Mouse (Mus musculus) large intestine, adult 2 months (tissue): ENCODE results near the gene Etv6. TPM values are rescaled to one million over a fixed set of nuclear protein-coding genes. Genes with fewer than 3 reads are reported as not detected.
A peak's percentile ranks its signal among the peaks of the same experiment; 100 is the strongest.
"Not testable (repeated sequence)": the region's sequence is repeated elsewhere in the genome, so short reads cannot be mapped to it uniquely, and the experiment has no call there.

Experiments
- DNase-seq: peaks from one replicate; pipeline ENCODE4 v3.0.0-alpha.2; 2012; ENCODE audit warnings: low read depth, low spot score
- WGBS: fragments of 180-500 bp; shearing (Covaris S2); methylation state at CpG from one replicate; pipeline ENCODE4 v1.1.7; 2018; 5-methylcytosine and 5-hydroxymethylcytosine counted together
- polyA plus RNA-seq: library from polyadenylated mRNA; depleted of rRNA; stranded (reverse); fragments of >200 nt; gene quantifications from 2 replicates; pipeline ENCODE4 v1.2.3, GENCODE M21; 2012; rRNA removed

Etv6 gene
- 15.4 and 22.6 TPM in 2 replicates for polyA plus RNA-seq

DNA sequence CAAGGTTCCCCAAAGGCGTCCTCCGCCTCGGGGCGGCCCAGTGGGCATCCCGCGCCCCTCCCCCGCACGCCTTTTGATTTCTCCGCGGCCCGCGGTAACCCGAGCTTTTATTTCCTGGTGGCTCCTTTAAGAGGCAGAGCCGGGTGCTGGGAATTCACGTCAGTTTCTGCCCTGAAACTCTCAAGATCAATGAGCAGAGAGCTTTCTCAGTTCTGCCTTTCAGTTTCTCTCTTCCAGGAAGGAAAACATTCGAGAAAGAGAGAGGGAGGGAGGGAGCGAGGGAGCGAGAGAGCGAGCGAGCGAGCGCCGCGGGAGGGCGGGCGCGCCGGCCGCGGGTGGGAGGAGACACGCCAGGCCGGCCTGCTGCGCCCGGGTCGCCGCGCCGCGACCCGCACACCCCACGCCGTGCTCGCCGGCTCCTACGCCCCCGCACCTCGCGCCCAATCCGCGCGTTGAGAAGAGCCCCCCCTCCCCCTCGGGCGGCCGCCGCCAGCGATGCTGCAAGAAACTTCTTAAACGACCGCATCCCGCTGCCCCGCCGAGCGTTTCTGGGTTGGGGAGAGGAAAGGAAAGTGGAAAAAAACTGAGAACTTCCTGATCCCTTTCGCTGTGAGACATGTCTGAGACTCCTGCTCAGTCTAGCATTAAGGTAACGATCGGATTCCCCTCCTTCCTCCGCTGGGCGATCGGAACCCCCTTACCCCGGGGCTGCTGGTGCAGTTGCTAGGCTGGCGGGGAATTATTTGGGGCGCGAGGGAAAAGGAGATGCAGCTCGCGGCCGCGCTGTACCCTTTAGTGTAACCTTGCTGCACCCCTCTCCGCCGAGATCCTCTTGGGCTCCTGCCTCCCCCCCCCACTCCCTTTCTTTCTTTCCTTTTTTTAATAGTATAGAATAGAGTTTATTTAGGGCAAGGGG is at the start of gene Etv6:
Etv6 (plus strand) TSS at position 211 of the 916 bp plus-strand sequence.
- 1% methylated on average over 76 of the region's 78 CpGs for WGBS

GRCm38 (mm10) chr6:133986161-133986560 is 49.3 kb upstream of the Etv6 start:
- WGBS = 74% methylated on average over 2 of the region's 2 CpGs

More for the DNA sequence above, at the start of gene Etv6:
- DNase-seq = peak; percentile 89

DNA sequence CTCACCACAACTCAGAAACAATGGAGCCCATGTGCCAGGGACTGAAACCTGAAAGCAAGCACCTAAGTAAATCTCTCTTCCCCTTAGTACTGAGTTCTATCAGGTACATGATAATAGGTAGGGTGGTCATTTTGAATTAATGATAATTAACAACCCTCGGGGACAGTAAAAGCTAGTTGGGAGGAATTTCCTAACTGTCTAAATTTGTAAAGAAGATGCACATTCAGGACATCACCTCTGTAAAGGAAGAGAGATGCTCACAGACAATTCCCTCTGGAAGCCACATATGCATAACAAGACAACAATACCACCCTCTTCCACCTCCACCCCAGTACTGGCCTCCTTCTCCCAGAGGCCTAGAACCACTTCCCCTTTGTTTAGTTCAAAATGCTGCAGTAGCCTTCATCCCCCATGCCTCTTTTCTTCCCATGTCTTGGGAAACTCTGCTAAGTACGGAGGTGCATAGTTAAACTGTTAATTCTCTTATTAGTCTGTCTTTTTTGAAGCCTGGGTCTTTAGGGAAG is 48.4 kb upstream of the Etv6 start:
- no peak for DNase-seq
- 92% methylated on average over 2 of the region's 2 CpGs for WGBS

More at GRCm38 (mm10) chr6:133986161-133986560, 49.3 kb upstream of the Etv6 start:
- no peak for DNase-seq

GRCm38 (mm10) chr6:133988011-133988410 is 47.5 kb upstream of the Etv6 start:
- 58% methylated on average over 9 of the region's 9 CpGs for WGBS
- DNase-seq = no peak

GRCm38 (mm10) chr6:133997461-133997860 is 38.0 kb upstream of the Etv6 start:
- 82% methylated on average over 2 of the region's 2 CpGs for WGBS
- DNase-seq = no peak

DNA sequence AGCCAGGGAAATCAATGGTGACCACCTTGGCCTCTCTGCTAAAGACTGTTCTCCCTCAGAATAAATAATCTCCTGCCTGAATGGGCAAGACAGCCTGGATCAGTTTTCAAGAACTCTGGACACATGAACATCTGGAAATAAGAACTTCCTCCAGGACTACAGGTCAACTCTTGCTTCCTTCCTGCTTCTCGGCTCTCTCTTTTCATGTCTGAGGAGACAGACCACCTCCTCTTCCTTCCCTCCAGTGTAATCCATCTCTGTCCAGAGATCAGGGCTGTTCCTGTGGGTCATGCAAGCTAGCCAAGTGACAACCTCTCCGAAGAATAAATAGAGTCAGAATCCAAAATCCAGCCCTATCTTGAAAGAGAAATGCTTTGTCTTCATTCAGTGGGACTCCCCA is 37.6 kb upstream of the Etv6 start:
- 68% methylated on average over 2 of the region's 2 CpGs for WGBS
- no peak for DNase-seq

- WGBS = 22% methylated on average over 6 of the region's 12 CpGs
- DNase-seq = not testable (repeated sequence)
Observed at GRCm38 (mm10) chr6:134014488-134015110, 20.9 kb upstream of the Etv6 start.

DNA sequence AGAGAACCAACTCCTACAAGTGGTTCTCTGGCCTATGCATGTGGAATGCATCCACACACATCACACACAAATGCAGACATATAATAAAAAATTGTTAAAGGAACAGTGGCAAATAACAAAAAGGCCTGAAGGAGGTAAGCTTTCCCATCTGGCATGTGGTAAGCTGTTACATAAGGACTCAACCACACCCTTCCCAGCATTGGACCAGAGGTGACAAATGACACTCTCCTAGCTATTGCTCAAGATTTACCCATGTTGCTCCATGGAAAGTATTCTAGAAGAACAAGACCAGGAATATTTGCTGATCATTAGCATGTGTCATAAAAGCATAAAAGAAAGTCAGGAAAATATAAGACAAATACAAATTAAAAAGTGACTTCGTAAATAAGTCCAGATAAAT is 16.7 kb upstream of the Etv6 start:
- 50% methylated on average over 1 of the region's 1 CpGs for WGBS

GRCm38 (mm10) chr6:134020821-134021220 is 14.7 kb upstream of the Etv6 start:
- no peak for DNase-seq
- 74% methylated on average over 6 of the region's 6 CpGs for WGBS

More for the DNA sequence above, 16.7 kb upstream of the Etv6 start:
- DNase-seq = no peak

GRCm38 (mm10) chr6:134026264-134026663 is 9.2 kb upstream of the Etv6 start:
- 76% methylated on average over 2 of the region's 2 CpGs for WGBS
- DNase-seq = no peak

DNA sequence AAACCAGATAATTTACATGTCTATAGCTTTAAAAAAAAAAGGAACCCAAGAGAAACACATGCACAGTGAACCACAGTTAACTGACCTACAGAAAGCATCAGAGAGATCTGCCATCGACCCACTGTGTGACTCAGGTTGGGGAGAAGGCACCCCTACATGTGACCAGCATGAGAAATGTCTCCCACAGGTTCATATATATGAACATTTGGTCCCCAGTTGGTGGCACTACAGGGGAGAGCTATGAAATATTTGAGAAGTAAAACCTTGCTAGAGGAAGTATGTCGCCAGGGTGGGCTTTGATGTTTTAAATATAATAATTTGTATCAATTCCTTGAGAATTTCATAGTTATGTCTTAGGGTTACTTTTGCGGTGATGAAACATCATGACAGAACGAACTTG is 8.5 kb upstream of the Etv6 start:
- 90% methylated on average over 4 of the region's 4 CpGs for WGBS
- no peak for DNase-seq

DNA sequence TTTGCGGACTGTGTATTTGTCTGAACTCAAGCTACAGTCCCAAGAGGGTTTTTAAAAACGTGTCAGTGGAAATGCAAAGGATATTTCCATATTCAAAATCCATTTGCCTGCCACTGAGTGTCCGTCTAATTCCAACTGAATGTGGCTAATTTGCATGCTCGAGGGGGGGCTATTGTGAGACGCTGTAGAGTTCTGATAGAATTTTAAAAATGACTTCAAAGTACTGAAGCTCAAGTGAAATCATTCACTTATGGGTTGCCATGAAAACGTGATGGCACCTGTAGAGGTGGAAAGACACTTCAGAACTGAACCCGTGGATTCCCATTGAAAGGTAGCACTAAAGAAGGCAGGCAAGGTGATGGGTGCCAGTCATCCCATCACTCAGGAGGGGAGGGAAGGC is 3.0 kb upstream of the Etv6 start:
- no peak for DNase-seq
- 64% methylated on average over 7 of the region's 7 CpGs for WGBS

DNA sequence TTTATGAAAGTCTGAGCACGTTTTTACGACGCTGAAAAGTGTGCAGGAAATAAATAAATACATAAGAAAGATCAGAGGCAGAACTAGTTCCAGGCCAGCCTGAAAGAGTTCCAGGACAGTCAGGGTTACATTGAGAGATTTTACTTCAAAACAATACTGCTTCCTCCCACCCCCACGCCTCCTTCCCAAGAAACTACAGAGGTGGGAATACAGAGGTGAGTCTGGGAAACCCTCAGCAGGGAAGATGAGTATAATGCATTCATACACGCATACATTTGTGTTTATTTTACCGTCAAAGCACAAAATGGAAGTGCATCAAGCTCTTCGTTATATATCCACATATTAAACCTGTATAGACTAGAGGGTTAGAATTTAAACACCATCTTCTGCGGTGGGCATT is 1.1 kb upstream of the Etv6 start:
- WGBS = 1% methylated on average over 8 of the region's 8 CpGs
- DNase-seq = no peak

DNA sequence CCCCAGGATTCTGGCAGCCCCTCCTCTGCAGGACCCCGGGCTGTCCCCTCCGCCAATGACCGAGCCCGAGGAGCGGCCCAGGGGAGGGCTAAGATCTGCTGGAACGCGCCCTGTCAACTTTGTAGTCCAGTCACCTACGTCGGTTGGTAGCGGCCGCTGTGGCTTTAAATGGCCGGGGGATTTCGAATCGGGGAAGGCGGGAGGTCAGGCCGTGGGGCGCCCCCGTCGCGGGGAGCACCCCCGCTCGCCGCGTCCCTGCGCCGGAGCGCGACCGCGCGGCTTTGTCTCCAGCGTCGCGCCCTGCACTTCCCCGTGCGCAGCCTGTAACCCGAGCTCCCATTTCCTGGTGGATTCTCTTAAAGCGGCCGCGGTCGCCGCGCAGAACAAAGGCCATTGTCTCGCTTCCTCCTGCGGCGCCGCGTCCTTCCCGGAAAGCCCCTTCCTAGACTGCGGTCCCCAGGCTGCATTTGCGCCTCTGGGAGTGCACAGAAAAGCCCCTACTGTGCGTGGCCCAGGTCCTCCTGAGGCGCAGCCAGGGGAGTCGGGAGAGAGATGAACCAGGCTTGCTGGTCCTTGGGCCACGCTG is 503 bp upstream of the Etv6 start:
- WGBS = under 1% methylated on average over 55 of the region's 55 CpGs
- DNase-seq = no peak

DNA sequence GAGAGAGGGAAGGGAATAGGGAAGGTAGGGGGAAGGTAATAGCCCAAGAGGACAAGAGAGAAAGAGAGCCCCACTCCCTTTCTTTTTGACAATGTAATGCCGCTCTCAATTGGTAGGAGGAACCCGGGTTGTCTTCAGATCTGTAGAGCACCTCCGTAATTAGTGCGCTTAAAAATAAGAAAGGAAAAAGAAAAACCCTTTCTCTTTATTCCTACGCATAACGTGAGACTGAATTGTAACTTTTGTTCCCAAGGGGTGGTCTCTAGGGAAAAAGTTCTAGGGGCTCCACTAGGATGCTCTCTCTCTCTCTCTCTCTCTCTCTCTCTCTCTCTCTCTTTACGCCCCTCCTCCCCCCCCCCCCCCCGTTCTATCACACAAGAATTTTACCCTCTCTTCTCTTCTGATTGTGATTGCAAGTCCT is 1.0 kb downstream of the Etv6 start:
- WGBS = 0% methylated on average over 7 of the region's 8 CpGs
- DNase-seq = no peak

- DNase-seq = no peak
- WGBS = 4% methylated on average over 3 of the region's 3 CpGs
Observed at GRCm38 (mm10) chr6:134036951-134037431, 1.5 kb downstream of the Etv6 start.

- WGBS = 33% methylated on average over 10 of the region's 10 CpGs
Observed at GRCm38 (mm10) chr6:134037960-134038359, 2.5 kb downstream of the Etv6 start.

DNA sequence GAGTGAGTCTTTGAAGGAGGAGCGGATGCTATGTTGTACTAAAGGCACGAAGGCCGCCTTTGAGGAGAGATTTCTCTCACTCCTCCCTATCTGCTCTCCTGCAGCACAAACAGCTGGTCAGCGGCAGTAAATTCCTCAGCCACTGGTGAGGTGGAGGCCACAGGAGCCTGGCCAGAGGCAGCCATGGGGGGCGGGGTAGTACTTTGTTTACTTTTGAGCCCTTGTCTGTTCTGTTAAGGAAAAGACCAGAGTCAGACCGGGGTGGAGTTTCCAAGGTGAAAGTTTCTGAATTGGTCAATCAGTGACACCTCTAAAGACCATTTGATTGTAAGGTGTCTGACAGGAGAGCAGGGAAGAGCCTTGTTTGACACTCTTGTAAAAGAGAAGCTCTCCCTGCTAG is 3.4 kb downstream of the Etv6 start:
- DNase-seq = no peak
- WGBS = 10% methylated on average over 6 of the region's 6 CpGs

More at GRCm38 (mm10) chr6:134037960-134038359, 2.5 kb downstream of the Etv6 start:
- no peak for DNase-seq

DNA sequence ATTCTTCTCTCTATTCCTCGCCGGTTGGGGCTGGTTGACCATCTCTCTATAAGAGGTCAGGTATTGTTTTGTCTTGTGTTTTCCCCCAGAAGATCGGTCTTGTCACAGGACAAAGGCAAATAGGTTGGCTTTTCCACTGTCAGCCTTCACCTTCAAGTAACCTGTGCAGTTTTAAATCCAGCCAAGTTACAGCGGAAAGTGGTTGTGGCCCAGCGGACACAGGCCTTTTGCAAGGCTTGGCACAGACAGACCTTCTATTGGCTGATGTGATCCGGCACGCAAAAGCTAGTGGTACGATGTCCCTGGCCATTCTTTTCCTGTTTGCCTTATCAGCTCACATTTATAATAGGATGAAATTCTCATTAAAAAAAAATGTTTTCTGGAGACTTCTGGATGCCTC is 3.9 kb downstream of the Etv6 start:
- DNase-seq = no peak
- 58% methylated on average over 8 of the region's 8 CpGs for WGBS

DNA sequence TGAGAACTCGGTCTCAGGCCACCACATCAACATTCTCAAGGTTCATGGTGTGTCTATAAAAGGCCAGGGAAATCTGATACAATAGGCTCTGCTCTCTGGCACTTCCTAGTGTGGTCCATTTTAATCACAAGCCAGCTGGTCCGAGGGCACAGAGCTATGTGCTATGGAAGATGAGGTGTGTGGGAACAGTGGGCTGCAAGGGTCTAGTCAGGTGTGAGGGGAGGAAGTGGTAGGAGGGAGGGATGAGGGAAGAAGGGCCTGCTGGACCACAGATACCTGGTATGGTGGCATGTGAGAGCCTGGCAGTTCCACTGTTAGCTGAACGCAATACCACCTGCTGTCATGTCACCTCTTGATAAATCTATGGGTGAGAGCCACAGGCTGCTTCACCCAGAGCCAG is 4.8 kb downstream of the Etv6 start:
- WGBS = 59% methylated on average over 3 of the region's 3 CpGs
- no peak for DNase-seq
